Mouse (Mus musculus): ENCODE measurements around the gene Tmem274. TPM values are rescaled to one million over a fixed set of nuclear protein-coding genes. Genes with fewer than 3 reads are reported as not detected.
A peak's percentile ranks its signal among the peaks of the same experiment; 100 is the strongest.

The Tmem274 gene
- total RNA-seq, 4 experiments from 2014 or later: not detected

- no peak for DNase-seq (ENCODE audit: low spot score in 2 of 2)
Observed at GRCm38 (mm10) chr4:149475096-149475495, 2.1 kb upstream of the Tmem274 start.

GRCm38 (mm10) chr4:149484566-149484965, 7.4 kb downstream of the Tmem274 start:
- no peak for DNase-seq (ENCODE audit: low spot score in 2 of 2)

- peak; percentile 83 to 85 for DNase-seq (ENCODE audit: low spot score in 2 of 2)
Observed at GRCm38 (mm10) chr4:149485053-149485824, 8.1 kb downstream of the Tmem274 start, which contains the start of the genes Nmnat1 and Lzic. Gene Nmnat1, minus strand, starts transcription at chr4:149485202. Gene Lzic, plus strand, starts transcription at chr4:149485229.

GRCm38 (mm10) chr4:149485825-149486206, 8.6 kb downstream of the Tmem274 start:
- DNase-seq (ENCODE audit: low spot score in 2 of 2): no peak

DNA sequence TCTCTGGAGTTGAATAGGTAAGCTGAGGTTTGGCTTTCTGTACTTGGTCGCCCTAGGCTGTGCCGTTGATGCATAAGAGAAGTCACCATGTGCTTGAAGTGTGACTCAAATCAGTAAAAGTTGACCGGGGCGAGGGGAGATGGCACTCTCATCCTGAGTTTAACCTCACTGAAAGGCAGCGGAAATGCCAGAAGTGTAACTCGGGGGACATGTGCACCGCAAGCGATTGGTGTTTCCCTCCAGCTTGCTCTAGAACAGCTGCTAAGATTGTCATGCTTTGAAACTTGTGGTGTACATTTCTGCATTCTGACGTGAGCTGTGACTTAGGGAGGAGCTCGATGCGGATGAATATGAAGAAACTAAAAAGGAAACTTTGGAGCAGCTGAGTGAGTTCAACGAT, 10.6 kb downstream of the Tmem274 start:
- DNase-seq (ENCODE audit: low spot score in 2 of 2): no peak

DNA sequence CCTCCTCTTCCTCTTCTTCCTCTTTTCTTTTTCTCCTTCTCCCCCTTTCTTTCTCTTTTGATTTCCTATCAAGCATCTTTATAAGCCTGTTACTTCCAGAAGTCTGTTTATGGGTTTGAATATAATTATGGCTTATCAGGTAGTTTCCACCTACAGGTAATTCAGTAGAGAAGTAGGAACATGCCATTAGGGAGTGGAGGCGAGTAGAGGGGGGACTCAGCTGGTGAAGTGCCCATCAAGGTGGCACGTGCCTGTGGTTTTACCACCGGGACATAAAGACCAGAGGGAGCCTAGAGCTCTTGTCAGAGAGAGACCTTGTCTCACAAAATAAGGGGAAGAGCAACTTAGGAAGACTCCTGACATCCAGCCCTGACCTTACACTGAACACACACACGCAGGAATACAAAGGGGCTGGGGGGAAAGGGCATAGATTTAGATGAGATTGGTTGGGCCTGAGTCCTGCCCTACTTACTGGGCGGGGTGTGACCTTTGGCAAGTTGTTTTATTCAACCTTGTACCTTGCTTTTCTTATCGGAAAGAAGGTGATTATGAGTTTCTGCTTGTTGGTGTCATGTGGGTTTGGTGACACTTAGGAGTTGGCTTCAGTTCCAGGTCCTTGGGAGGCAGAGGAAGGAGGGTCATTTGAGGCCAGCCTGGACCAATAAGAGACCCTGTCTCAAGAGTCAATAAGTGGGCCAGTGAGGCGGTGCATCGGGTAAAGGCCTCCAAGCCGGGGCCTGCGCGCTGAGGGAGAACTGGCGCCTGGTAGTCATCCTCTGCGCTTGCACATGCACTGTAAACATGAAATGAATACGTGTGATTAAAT, 12.4 kb downstream of the Tmem274 start:
- no peak for DNase-seq (ENCODE audit: low spot score in 2 of 2)

DNA sequence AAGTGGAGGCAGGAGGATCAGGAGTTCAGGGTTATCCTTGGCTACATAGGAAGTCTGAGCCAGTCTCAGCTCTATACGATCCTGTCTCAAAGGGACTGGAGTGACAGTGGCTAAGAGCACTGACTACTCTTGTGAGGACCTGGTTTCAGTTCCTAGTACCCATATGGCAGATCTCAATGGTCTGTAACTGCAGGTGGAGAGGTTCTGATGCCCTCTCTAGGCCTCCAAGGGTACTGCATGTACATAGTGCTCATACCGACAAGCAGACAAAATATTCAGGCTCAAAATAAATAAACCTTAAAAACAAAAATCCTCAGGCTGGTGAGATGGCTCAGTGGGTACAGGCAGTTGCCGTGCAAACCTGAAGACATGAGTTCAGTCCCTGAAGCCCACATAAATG, 14.0 kb downstream of the Tmem274 start:
- DNase-seq (ENCODE audit: low spot score in 2 of 2): no peak

GRCm38 (mm10) chr4:149496612-149497011, 19.4 kb downstream of the Tmem274 start:
- no peak for DNase-seq (ENCODE audit: low spot score in 2 of 2)

GRCm38 (mm10) chr4:149498901-149499300, 21.7 kb downstream of the Tmem274 start:
- DNase-seq (ENCODE audit: low spot score in 2 of 2): no peak

GRCm38 (mm10) chr4:149499790-149500189, 22.6 kb downstream of the Tmem274 start:
- DNase-seq (ENCODE audit: low spot score in 2 of 2): no peak

- no peak for DNase-seq (ENCODE audit: low spot score in 2 of 2)
Observed at GRCm38 (mm10) chr4:149504363-149504762, 27.2 kb downstream of the Tmem274 start.

- no peak for DNase-seq (ENCODE audit: low spot score in 2 of 2)
Observed at GRCm38 (mm10) chr4:149504858-149505257, 27.7 kb downstream of the Tmem274 start.

DNA sequence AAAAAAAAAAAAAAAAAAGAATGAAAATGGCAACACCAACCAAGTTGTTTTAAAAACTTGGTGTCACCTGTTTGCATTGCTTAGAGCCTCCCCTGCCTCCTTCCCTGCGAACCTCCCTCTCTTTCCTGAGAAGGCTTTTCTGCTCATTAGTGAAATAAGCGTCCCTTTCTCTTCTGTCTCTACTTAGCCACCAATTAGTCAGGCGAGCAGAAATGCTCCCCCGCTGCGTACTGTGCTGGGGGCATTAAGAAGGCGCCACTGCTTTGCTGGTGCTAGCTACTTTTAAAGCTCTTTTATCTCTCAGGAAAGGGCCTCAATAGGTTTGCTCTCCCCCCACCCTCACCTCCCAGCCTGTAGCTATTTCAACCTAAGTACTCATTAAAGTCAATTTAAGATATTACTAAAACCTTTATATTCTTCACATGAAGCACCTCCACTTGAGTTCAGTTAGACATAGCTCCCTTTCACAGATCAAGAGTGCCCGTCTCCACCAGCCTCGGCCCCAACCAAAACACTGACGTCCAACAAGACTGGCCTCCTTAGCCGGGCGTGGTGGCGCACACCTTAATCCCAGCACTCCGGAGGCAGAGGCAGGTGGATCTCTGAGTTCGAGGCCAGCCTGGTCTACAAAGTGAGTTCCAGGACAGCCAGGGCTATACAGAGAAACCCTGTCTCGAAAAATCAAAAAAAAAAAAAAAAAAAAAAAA, 28.2 kb downstream of the Tmem274 start:
- DNase-seq (ENCODE audit: low spot score in 2 of 2): no peak

DNA sequence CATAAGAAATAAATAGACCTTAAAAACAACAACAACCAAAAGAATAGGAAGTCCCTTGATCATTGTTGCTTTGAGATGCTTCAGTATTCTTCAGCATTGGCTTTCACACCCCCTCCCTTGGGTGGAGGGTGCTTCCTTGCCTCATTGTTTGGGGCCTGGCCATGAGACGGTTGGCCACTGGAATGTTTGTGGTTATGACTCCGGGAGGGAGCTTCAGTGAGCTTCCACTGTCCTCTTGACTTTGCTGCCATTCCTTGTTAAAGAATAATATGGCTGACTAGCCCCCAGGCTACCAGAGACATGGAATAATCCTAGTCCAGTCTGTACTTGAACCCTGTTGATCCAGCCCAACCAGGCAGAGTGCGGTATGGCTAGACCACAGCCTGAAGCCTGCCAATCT, 29.7 kb downstream of the Tmem274 start:
- no peak for DNase-seq (ENCODE audit: low spot score in 2 of 2)

GRCm38 (mm10) chr4:149511221-149511646, 34.1 kb downstream of the Tmem274 start:
- DNase-seq (ENCODE audit: low spot score in 2 of 2): no peak

GRCm38 (mm10) chr4:149512072-149512471, 34.9 kb downstream of the Tmem274 start:
- DNase-seq (ENCODE audit: low spot score in 2 of 2): no peak

DNA sequence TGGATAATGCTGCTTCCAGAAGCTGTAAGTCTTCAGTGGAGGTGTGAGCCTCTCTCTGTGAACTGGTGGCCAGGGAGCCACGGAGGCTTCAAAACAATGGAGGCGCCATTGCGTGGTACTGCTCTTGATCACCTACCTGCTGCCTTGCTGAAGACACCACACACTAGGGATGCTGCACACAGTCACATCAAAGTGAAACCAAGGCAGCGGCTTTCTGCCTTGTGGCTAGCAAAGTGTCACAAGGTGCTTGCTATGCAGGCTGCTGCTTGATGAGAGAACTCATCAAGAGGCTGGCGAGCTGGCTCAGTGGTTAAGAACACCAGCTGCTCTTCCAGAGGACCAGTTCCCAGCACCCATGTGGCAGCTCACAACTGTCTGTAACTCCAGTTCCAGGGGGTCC, 38.5 kb downstream of the Tmem274 start:
- no peak for DNase-seq (ENCODE audit: low spot score in 2 of 2)

GRCm38 (mm10) chr4:149517868-149518340, 40.7 kb downstream of the Tmem274 start, which contains the start of gene Ctnnbip1:
Gene Ctnnbip1, plus strand, starts transcription at chr4:149518236.
- peak; percentile 81 to 97 for DNase-seq (ENCODE audit: low spot score in 2 of 2)

GRCm38 (mm10) chr4:149518351-149519220, 41.4 kb downstream of the Tmem274 start:
- no peak for DNase-seq (ENCODE audit: low spot score in 2 of 2)

GRCm38 (mm10) chr4:149521258-149521657, 44.1 kb downstream of the Tmem274 start:
- DNase-seq (ENCODE audit: low spot score in 2 of 2): no peak

DNA sequence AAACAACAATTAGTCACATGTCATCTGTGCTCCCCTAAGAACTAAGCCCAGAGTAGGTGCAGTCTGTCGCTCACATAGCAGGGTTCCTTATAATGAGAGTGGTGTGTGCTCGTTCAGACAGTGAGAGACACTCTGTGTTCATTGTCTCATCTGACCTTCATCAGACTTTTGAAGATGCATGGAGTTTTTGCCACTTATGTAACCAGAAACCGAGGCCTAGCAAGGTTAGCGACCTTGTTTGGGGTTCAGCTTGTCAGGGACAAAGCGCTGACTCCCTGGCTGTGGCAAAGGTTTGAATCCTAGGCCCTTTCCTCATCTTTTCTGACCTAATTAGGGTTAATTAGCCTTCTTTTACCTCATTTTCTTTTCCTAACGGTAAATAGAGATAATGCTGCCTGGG, 46.8 kb downstream of the Tmem274 start:
- no peak for DNase-seq (ENCODE audit: low spot score in 2 of 2)

Measured in left cerebral cortex, adult 8-10 months (tissue).